Mouse (Mus musculus) ES-Bruce4 (cell line): ENCODE measurements at regions not wholly inside any gene's neighbourhood (a gene's known extent, or its start where the extent isn't known, plus 50 kb on each side); places are given as distances from the start of the nearest gene placed in this dataset.

Experiments
- H3K27ac ChIP-seq: 2 replicates; pipeline ENCODE4 v1.5.1; 2012; ENCODE audit warnings: low read length, inconsistent platforms; ENCODE audit not compliant: insufficient read depth
- H3K27me3 ChIP-seq: 2 replicates; pipeline ENCODE4 v1.6.1; 2012; ENCODE audit warnings: mild to moderate bottlenecking, low read length, inconsistent platforms; ENCODE audit not compliant: control insufficient read depth, poor library complexity, insufficient read depth, severe bottlenecking
- H3K36me3 ChIP-seq: 2 replicates; pipeline ENCODE4 v1.6.1; 2012; ENCODE audit warnings: inconsistent platforms, mild to moderate bottlenecking, low read length, moderate library complexity; ENCODE audit not compliant: control insufficient read depth, poor library complexity, insufficient read depth, severe bottlenecking
- H3K4me1 ChIP-seq: one replicate; pipeline ENCODE4 v1.8.1; 2011; ENCODE audit warnings: low read length; ENCODE audit not compliant: control insufficient read depth, insufficient read depth
- H3K4me3 ChIP-seq: 2 replicates; pipeline ENCODE4 v1.5.1; 2011; ENCODE audit warnings: low read depth, mild to moderate bottlenecking, low read length
- H3K9ac ChIP-seq: 2 replicates; pipeline ENCODE4 v1.6.1; 2012; ENCODE audit warnings: low read depth, mild to moderate bottlenecking, inconsistent platforms; ENCODE audit not compliant: poor library complexity, severe bottlenecking
- H3K9me3 ChIP-seq: replicated peaks from 2 replicates; pipeline ENCODE4 v1.6.1; 2012; ENCODE audit warnings: mild to moderate bottlenecking, low read length, inconsistent platforms; ENCODE audit not compliant: control insufficient read depth, poor library complexity, insufficient read depth, severe bottlenecking
- CTCF ChIP-seq: IDR thresholded peaks from one replicate; pipeline ENCODE4 v1.8.1; 2011; ENCODE audit warnings: low read depth, low read length
- EP300 ChIP-seq: IDR thresholded peaks from 2 replicates; pipeline ENCODE4 v1.6.1; 2011; ENCODE audit warnings: low read depth, low read length; ENCODE audit not compliant: insufficient read depth
- POLR2A ChIP-seq: IDR thresholded peaks from one replicate; pipeline ENCODE4 v1.8.1; 2011; ENCODE audit warnings: low read length; ENCODE audit not compliant: insufficient read depth

- TF ChIP-seq CTCF: no peak
- no peak for TF ChIP-seq POLR2A
- peak; percentile 44; the same call in 1 of the 2 replicates for TF ChIP-seq EP300
- no peaks in the 10 kb centered on the region for H3K27me3 ChIP-seq
- no peaks in the 10 kb centered on the region for H3K36me3 ChIP-seq
- no peak overlapping the region; the same call in 1 of the 2 replicates for H3K27ac ChIP-seq
- no peaks in the 10 kb centered on the region for H3K4me1 ChIP-seq
- H3K4me3 ChIP-seq: no peak overlapping the region
- no peaks in the 10 kb centered on the region for H3K9me3 ChIP-seq
- H3K9ac ChIP-seq: no peak overlapping the region
These were observed 88.9 kb upstream of the Bcor start for GRCm38 (mm10) chrX:12249071-12249470.

- Histone ChIP-seq H3K4me1 (no peaks in the 10 kb centered on the region), H3K9ac (no peak overlapping the region), H3K27me3 (no peaks in the 10 kb centered on the region), H3K4me3 (no peak overlapping the region), H3K36me3 (no peaks in the 10 kb centered on the region), H3K27ac (no peak overlapping the region), H3K9me3 (no peaks in the 10 kb centered on the region)
- no peak for TF ChIP-seq EP300
- no peak for TF ChIP-seq POLR2A
- no peak for TF ChIP-seq CTCF
These were observed 89.8 kb upstream of the Bcor start for GRCm38 (mm10) chrX:12249911-12250310.

- no peaks in the 10 kb centered on the region for H3K27me3 ChIP-seq
- H3K4me3 ChIP-seq: peak overlapping the region; percentile 81
- no peaks in the 10 kb centered on the region for H3K9me3 ChIP-seq
- peak overlapping the region; percentile 39; the same call in 1 of the 2 replicates for H3K9ac ChIP-seq
- H3K36me3 ChIP-seq: no peaks in the 10 kb centered on the region
- no peaks in the 10 kb centered on the region for H3K4me1 ChIP-seq
- H3K27ac ChIP-seq: no peak overlapping the region
- 0 out of 2 replicates have a peak, but pooled peaks have one; percentile 35 for TF ChIP-seq EP300
- TF ChIP-seq CTCF: peak; percentile 34
- TF ChIP-seq POLR2A: no peak
These were observed 91.9 kb upstream of the Bcor start for GRCm38 (mm10) chrX:12251853-12252679.

- Histone ChIP-seq H3K4me1 (no peaks in the 10 kb centered on the region), H3K27me3 (no peaks in the 10 kb centered on the region), H3K9me3 (no peaks in the 10 kb centered on the region), H3K4me3 (peak overlapping the region; percentile 81), H3K36me3 (no peaks in the 10 kb centered on the region), H3K9ac (peak overlapping the region; percentile 39; the same call in 1 of the 2 replicates), H3K27ac (no peak overlapping the region)
- TF ChIP-seq EP300: no peak
- no peak for TF ChIP-seq CTCF
- TF ChIP-seq POLR2A: no peak
These were observed 92.5 kb upstream of the Bcor start for GRCm38 (mm10) chrX:12252680-12253021.

- Histone ChIP-seq H3K9me3 (no peaks in the 10 kb centered on the region), H3K4me3 (no peak overlapping the region), H3K4me1 (no peaks in the 10 kb centered on the region), H3K27me3 (no peaks in the 10 kb centered on the region), H3K36me3 (no peaks in the 10 kb centered on the region), H3K9ac (no peak overlapping the region), H3K27ac (no peak overlapping the region)
- TF ChIP-seq POLR2A (no peak), EP300 (no peak), CTCF (no peak)
These were observed 96.6 kb upstream of the Bcor start for GRCm38 (mm10) chrX:12256758-12257157.

- no peak overlapping the region for H3K4me3 ChIP-seq
- H3K27me3 ChIP-seq: no peaks in the 10 kb centered on the region
- TF ChIP-seq POLR2A: no peak
- TF ChIP-seq CTCF: no peak
- no peak for TF ChIP-seq EP300
- no peak overlapping the region for H3K9ac ChIP-seq
- no peak overlapping the region for H3K27ac ChIP-seq
- no peaks in the 10 kb centered on the region for H3K4me1 ChIP-seq
- H3K36me3 ChIP-seq: no peaks in the 10 kb centered on the region
- no peaks in the 10 kb centered on the region for H3K9me3 ChIP-seq
These were observed 103.7 kb upstream of the Bcor start for GRCm38 (mm10) chrX:12263834-12264233.
